Mouse (Mus musculus) lung, adult 2 months (tissue): ENCODE data around the gene Hist1h3d.

Experiments
- CTCF ChIP-seq: fragments of 200-500 bp; IDR thresholded peaks from 2 replicates; pipeline ENCODE4 v1.5.1; 2011; ENCODE audit warnings: mild to moderate bottlenecking, low read length, control low read depth; ENCODE audit not compliant: insufficient read depth
- POLR2A ChIP-seq: fragments of 200-500 bp; IDR thresholded peaks from 2 replicates; pipeline ENCODE4 v1.6.1; 2011; ENCODE audit warnings: low read depth, mild to moderate bottlenecking, control low read depth, low read length, borderline replicate concordance; ENCODE audit errors: extremely low read depth

- no peak for TF ChIP-seq CTCF
- TF ChIP-seq POLR2A, result peak; percentile 56; the same call in 1 of the 2 replicates
Measured at GRCm38 (mm10) chr13:23571022-23571503, 4.5 kb upstream of the Hist1h3d start, which contains the start of the genes Hist1h2ae and Hist1h2bg.
